Mouse (Mus musculus): ENCODE data around the gene Rnf19b.
A peak's percentile ranks its signal among the peaks of the same experiment; 100 is the strongest.

Gene Rnf19b

GRCm38 (mm10) chr4:129119708-129120107 lies 61.6 kb downstream of the Rnf19b start:
- DNase-seq (ENCODE audit: low read depth, low spot score) = no peak

GRCm38 (mm10) chr4:129120520-129121445 lies 62.7 kb downstream of the Rnf19b start:
- no peak for DNase-seq (ENCODE audit: low read depth, low spot score)

- no peak for DNase-seq (ENCODE audit: low read depth, low spot score)
Measured at GRCm38 (mm10) chr4:129121569-129122086, 63.6 kb downstream of the Rnf19b start, which contains the start of gene Hpca. Gene Hpca (minus strand): TSS chr4:129122036.

GRCm38 (mm10) chr4:129122107-129122506 lies 64.0 kb downstream of the Rnf19b start:
- DNase-seq (ENCODE audit: low read depth, low spot score) = no peak

GRCm38 (mm10) chr4:129122719-129123118 lies 64.6 kb downstream of the Rnf19b start:
- DNase-seq (ENCODE audit: low read depth, low spot score) = no peak

- DNase-seq (ENCODE audit: low read depth, low spot score) = peak; percentile 25
Measured at GRCm38 (mm10) chr4:129124652-129125146, 66.6 kb downstream of the Rnf19b start.

GRCm38 (mm10) chr4:129125736-129126451 lies 67.8 kb downstream of the Rnf19b start:
- no peak for DNase-seq (ENCODE audit: low read depth, low spot score)

GRCm38 (mm10) chr4:129128582-129129338 lies 70.7 kb downstream of the Rnf19b start:
- no peak for DNase-seq (ENCODE audit: low read depth, low spot score)

- no peak for DNase-seq (ENCODE audit: low read depth, low spot score)
Measured at GRCm38 (mm10) chr4:129129387-129129786, 71.3 kb downstream of the Rnf19b start.

GRCm38 (mm10) chr4:129130149-129130548 lies 72.1 kb downstream of the Rnf19b start:
- DNase-seq (ENCODE audit: low read depth, low spot score) = peak; percentile 47

- no peak for DNase-seq (ENCODE audit: low read depth, low spot score)
Measured at GRCm38 (mm10) chr4:129130755-129131303, 72.8 kb downstream of the Rnf19b start.

- DNase-seq (ENCODE audit: low read depth, low spot score) = peak; percentile 80
Measured at GRCm38 (mm10) chr4:129134799-129135585, 76.9 kb downstream of the Rnf19b start.
